Mouse (Mus musculus): ENCODE results near the gene Dnah1.

The Dnah1 gene

GRCm38 (mm10) chr14:31323849-31324792 is at the start of gene Dnah1:
Gene Dnah1, minus strand, starts transcription at chr14:31323896.
- peak; percentile 31 to 46 for DNase-seq

- no peak for DNase-seq
Observed at GRCm38 (mm10) chr14:31369377-31369776, 45.7 kb upstream of the Dnah1 start.

- DNase-seq = no peak
Observed at GRCm38 (mm10) chr14:31367951-31368350, 44.3 kb upstream of the Dnah1 start.

GRCm38 (mm10) chr14:31365350-31365749 is 41.7 kb upstream of the Dnah1 start:
- DNase-seq = peak in 1 of 2 experiments; percentile 36

- DNase-seq = no peak
Observed at GRCm38 (mm10) chr14:31364589-31364988, 40.9 kb upstream of the Dnah1 start.

- no peak for DNase-seq
Observed at GRCm38 (mm10) chr14:31362236-31362635, 38.5 kb upstream of the Dnah1 start.

- DNase-seq = no peak
Observed at GRCm38 (mm10) chr14:31345367-31345766, 21.7 kb upstream of the Dnah1 start.

GRCm38 (mm10) chr14:31343241-31343640 is 19.5 kb upstream of the Dnah1 start:
- DNase-seq = no peak

- no peak for DNase-seq
Observed at GRCm38 (mm10) chr14:31337947-31338346, 14.3 kb upstream of the Dnah1 start.

- DNase-seq = no peak
Observed at GRCm38 (mm10) chr14:31337406-31337805, 13.7 kb upstream of the Dnah1 start.

GRCm38 (mm10) chr14:31336369-31337155 is 12.9 kb upstream of the Dnah1 start, which contains the start of gene Capn7:
Gene Capn7, plus strand, starts transcription at chr14:31336638.
- peak; percentile 92 to 93 for DNase-seq

GRCm38 (mm10) chr14:31335765-31336164 is 12.1 kb upstream of the Dnah1 start:
- DNase-seq = no peak

- DNase-seq = no peak
Observed at GRCm38 (mm10) chr14:31330957-31331356, 7.3 kb upstream of the Dnah1 start.

GRCm38 (mm10) chr14:31329741-31330140 is 6.0 kb upstream of the Dnah1 start:
- no peak for DNase-seq

- DNase-seq = no peak
Observed at GRCm38 (mm10) chr14:31327681-31328080, 4.0 kb upstream of the Dnah1 start.

GRCm38 (mm10) chr14:31327196-31327595 is 3.5 kb upstream of the Dnah1 start:
- no peak for DNase-seq

- DNase-seq = no peak
Observed at GRCm38 (mm10) chr14:31326770-31327169, 3.1 kb upstream of the Dnah1 start.

GRCm38 (mm10) chr14:31325551-31325950 is 1.9 kb upstream of the Dnah1 start:
- DNase-seq = peak in 1 of 2 experiments; percentile 3

- DNase-seq = peak in 1 of 2 experiments; percentile 0
Observed at GRCm38 (mm10) chr14:31324851-31325250, 1.2 kb upstream of the Dnah1 start.

- DNase-seq = no peak
Observed at GRCm38 (mm10) chr14:31323189-31323588, 507 bp downstream of the Dnah1 start.

- DNase-seq = no peak
Observed at GRCm38 (mm10) chr14:31322191-31322590, 1.5 kb downstream of the Dnah1 start.

- DNase-seq = no peak
Observed at GRCm38 (mm10) chr14:31321181-31321580, 2.5 kb downstream of the Dnah1 start.

GRCm38 (mm10) chr14:31319546-31319945 is 4.2 kb downstream of the Dnah1 start:
- no peak for DNase-seq

- no peak for DNase-seq
Observed at GRCm38 (mm10) chr14:31317754-31318153, 5.9 kb downstream of the Dnah1 start.

Data from thymus, adult 18-20 months (tissue).